Mouse (Mus musculus) lung, postnatal 0 days (tissue): ENCODE data around the gene Ttll10.

Source experiments
- CTCF ChIP-seq: IDR thresholded peaks from 2 replicates; pipeline ENCODE4 v1.5.1; 2016; ENCODE audit warnings: antibody characterized with exemption, mild to moderate bottlenecking
- EP300 ChIP-seq: IDR thresholded peaks from 2 replicates; pipeline ENCODE4 v1.6.1; 2016; ENCODE audit warnings: antibody characterized with exemption, mild to moderate bottlenecking, control low read depth

DNA sequence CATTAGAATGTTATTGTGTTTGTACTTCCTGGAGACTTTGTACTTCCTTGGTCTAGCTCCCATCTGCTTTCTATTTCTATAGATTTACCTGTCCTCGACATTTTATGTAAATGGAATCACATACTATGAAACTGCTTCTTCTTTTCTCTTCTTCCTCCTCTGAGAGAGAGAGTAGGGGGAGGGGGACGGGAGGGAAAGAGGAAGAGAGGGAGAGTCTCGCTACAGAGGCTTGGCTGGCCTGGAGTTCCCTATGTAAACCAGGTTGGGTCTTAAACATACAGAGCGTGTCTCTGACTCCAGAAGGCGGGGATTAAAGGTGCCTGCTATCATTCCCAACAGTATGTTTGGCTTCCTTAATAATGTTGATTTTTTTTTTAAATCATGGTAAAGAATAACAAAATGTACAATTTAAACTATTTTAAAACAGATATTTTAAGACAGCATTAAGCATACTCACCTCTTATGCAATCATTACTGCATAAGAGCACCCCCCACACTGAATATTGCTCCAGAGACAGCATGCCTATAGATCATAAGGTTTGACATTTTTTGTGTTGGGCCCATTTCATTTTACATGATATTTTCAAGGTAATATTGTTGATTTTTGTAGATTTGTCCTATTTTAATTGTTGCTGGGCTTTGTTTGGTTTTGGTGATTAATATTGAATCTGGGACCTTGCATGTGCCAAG lies 28.3 kb upstream of the Ttll10 start:
- no peak for TF ChIP-seq CTCF
- no peak for TF ChIP-seq EP300
